Mouse (Mus musculus): Measurements from ENCODE around the gene Pmvk.
"Not testable (repeated sequence)": the region's sequence is repeated elsewhere in the genome, so short reads cannot be mapped to it uniquely, and the experiment has no call there.

Pmvk gene

GRCm38 (mm10) chr3:89454401-89455177 is at the start of gene Pmvk:
Gene Pmvk, plus strand, starts transcription at chr3:89454541.
- no peak for DNase-seq

DNA sequence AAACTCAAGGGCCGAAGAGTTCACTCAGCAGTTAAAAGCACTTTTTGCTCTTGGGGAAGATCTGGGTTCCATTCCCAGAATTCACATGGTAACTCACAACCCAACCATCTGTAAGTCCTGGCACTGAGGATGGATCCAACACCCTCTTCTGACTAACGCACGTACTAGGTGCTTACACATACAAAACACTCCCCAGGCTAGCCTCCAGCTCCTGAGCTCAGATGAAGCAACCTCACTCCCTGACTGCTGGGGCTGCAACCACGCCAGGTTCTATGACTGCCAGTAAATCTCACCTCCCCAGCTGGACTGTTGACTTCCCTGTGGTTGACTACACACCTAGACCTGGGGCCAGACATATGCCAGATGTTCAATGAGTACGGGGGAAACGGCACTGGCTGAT is 47.5 kb upstream of the Pmvk start:
- no peak for DNase-seq

DNA sequence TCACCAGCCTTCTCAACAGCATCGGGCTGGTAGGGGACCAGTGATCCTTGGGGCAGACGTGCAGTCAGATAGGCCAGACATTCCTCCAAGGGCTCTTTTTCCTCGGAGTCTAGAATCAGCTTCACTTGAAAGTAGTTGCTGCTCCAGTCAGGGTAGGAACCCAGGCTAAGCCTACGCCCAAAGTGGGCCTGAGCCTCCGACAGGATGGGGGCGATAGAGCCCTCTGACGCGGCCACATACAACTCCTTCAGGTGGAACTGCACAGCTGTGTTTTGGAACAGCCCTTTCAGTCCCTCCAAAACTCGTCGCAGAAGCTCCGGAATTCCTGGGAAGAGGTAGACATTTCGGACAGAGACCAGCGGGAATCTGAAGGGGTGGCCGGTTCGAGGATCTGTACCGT is 45.9 kb upstream of the Pmvk start:
- DNase-seq = no peak

DNA sequence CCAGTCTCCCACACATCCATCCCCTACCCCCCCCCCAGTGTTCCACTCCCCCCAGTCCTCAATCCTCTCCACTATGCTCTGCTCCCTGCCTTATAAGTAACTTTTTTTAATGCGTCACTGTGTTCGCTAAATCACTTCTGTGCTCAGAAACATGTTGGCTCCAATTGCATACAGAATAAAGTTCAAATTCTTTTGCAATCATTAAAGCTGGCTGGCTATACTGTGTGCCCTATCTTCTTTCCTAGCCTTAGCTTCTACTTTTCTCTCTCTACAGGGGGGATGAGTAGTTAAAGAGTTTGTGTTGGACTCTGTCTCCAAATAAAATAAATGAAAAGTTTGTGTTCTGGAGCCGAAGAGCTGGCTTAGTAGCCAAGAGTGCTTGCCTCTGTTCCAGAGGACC is 44.6 kb upstream of the Pmvk start:
- no peak for DNase-seq

- no peak for DNase-seq
These were observed 43.5 kb upstream of the Pmvk start for GRCm38 (mm10) chr3:89410864-89411263.

GRCm38 (mm10) chr3:89411490-89412393 is 42.6 kb upstream of the Pmvk start, which contains the start of gene Flad1:
Gene Flad1, minus strand, starts transcription at chr3:89411870.
- peak; percentile 96 for DNase-seq

GRCm38 (mm10) chr3:89416158-89416557 is 38.2 kb upstream of the Pmvk start:
- no peak for DNase-seq

GRCm38 (mm10) chr3:89417131-89417530 is 37.2 kb upstream of the Pmvk start:
- no peak for DNase-seq

- peak; percentile 92 for DNase-seq
These were observed 36.5 kb upstream of the Pmvk start for GRCm38 (mm10) chr3:89417840-89418169.

- DNase-seq = peak; percentile 97
These were observed 36.0 kb upstream of the Pmvk start, which contains the start of the genes Cks1b and Shc1 for GRCm38 (mm10) chr3:89418170-89418860. Gene Cks1b, minus strand, starts transcription at chr3:89418383. Gene Shc1, plus strand, starts transcription at chr3:89418443.

DNA sequence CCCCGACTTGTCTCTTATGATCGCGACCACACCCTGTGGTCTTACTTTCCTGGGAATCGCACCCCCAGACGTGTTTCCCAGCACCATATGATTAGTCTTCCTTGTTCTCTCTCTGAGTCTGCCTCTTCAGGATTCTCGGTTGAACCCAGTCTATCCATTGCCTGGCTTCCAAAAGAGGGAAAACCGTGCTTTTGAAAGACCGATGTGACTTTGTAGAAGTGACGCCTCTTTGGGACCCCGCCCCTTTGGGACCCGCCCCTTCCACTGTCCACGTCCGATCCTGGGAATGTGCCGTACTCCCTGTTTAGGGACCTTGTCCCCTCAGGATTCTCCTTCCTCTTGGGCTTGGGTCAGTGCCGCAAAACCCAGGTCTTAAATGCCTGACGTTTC is 35.5 kb upstream of the Pmvk start:
- peak; percentile 88 for DNase-seq

GRCm38 (mm10) chr3:89419571-89419970 is 34.8 kb upstream of the Pmvk start:
- DNase-seq = peak; percentile 68

- DNase-seq = no peak
These were observed 34.4 kb upstream of the Pmvk start for GRCm38 (mm10) chr3:89419981-89420380.

GRCm38 (mm10) chr3:89420421-89420820 is 33.9 kb upstream of the Pmvk start:
- no peak for DNase-seq

DNA sequence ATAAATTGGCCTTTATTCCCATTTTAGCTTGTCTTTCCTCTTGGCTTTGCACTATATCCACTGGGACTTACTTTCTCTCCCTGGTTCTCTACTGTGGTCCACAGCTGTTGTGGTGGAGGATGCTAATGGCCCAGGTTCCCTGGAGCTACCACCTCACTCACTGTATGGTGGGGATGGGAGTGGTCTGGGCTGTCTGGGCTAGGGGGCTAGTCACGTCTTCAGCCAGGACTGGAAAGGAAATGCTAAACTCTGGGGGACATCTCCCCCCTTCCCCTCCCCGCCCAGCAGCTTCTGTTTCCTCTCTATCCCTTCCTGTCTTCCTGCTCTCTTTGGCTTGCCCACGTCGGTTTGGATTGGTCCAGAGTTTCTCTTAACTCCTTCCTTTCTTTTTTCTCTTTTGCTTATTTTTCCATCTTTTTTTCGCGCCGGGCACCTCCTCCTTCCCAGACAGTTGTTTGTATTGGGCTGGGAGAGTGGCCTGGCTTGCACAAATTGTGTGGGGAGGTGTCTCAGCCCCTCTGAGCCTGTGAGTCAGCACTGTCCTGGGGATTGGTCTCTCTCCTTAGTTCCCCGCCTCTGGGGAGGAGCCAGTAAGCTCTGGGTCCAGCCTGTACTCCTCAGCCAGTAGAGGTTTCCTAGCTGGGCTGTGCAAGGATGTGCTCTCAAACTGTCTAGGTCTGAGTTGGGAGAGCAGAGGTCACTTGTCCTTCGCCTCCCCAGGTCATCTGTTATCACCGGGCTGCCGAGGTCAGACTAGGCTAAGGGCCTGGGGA is 33.2 kb upstream of the Pmvk start:
- DNase-seq = peak; percentile 90

DNA sequence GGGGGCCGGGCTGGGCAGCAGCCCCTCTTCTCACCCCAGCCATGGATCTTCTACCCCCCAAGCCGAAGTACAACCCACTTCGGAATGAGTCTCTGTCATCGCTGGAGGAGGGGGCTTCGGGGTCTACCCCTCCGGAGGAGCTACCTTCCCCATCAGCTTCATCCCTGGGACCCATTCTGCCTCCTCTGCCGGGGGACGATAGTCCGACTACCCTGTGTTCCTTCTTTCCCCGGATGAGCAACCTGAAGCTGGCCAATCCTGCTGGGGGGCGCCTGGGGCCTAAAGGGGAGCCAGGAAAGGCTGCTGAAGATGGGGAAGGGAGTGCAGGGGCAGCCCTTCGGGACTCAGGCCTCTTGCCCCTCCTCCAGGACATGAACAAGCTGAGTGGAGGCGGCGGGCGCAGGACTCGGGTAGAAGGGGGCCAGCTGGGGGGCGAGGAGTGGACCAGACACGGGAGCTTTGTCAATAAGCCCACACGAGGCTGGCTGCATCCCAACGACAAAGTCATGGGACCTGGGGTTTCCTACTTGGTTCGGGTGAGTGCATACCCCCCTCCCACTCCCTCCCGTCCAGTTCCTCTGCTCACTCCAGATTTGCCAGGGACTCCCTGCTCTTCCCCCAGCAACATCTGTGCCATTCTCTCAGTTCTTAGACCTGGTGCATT is 32.4 kb upstream of the Pmvk start:
- DNase-seq = peak; percentile 34

DNA sequence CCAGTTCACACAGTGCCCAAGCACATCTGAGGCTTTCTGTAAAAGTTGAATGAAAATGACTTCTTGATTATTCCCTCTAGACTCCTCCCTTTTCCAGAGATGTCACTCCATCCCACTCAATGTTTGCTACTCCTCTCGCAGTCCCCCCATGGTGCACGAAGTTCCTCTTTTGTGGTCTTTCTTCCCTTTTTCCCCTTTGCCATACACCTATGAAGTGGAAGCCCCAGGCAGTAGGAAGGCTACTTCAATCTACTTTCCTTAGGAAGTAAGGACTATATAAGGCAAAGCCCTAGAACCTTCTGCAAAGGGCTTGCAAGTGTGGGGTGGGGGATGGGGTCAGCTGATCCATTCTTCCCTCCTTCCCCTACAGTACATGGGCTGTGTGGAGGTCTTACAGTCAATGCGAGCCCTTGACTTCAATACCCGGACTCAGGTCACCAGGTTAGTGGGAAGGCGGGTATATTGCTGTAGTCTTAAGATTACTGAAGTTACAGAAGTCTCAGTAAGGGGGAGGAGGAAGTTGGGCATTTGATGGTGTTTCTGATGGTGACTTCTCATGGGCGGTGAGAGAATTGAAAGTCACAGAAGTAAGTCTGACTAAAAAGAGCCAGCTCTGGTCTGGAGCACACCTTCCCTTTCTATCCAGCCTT is 31.7 kb upstream of the Pmvk start:
- DNase-seq = no peak

DNA sequence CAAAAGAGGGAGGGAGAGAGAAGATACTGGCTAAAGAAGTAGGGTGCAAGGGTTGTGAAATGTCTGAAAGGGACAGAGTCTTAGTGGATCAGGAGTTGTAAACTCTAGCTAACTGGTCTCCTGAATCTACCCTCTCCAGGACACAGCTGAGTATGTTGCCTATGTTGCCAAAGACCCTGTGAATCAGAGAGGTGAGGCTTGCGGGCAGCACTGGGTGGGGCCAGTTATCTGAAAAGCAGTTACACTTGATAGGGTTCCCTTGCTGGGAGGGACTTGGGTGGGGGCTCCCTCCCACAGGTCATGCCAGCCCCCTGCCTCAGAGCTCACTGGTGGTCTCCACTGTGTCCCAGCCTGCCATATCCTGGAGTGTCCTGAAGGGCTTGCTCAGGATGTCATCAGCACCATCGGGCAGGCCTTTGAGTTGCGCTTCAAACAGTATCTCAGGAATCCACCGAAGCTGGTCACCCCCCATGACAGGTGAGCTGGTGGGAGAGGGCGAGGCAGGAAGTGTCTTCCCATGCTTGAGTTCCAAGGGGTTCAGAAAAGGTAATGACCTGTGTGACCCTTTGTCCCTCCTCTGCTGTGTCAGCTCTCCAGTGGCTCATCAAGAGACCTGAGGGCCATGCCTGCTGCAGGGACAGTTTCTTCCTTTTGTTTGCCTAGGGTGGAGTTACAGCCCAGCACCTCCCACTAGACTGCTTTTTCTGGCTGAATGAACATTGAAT is 29.8 kb upstream of the Pmvk start:
- DNase-seq = no peak

GRCm38 (mm10) chr3:89425141-89425525 is 29.2 kb upstream of the Pmvk start:
- no peak for DNase-seq

GRCm38 (mm10) chr3:89425876-89426275 is 28.5 kb upstream of the Pmvk start:
- DNase-seq = no peak

DNA sequence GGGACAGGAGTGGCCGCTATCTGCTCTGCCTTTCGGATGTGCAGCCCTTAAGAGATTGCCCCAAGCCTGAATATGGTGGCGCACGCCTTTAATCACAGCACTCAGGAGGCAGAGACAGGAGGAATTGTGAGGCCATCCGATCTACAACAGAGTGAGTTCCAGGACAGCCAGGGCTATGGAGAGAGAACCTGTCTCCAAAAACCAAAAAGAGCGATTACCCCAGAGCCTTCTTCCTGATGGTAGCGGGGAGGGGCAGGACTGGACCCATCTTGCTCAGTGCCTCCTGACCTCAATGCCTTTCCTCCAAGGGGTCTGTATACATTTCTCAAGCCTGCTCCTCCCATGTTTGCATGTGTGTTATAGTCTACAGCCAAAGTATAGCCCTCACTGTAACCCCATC is 25.3 kb upstream of the Pmvk start:
- DNase-seq = not testable (repeated sequence)

All from embryo, embryonic 11 days (tissue).